ENCODE assay signal across 11 mouse cellular contexts in genomic region chr2:173172386-173172785, GRCm38 (mm10). TPM values are rescaled to one million over a fixed set of nuclear protein-coding genes. Genes with fewer than 3 reads are reported as not detected.
DNase-seq lines count a peak whose midpoint lies in the region; ATAC-seq lines count a peak whose summit lies in the region.
"Had no signal": no experiment of that assay in that cellular context is flagged by ENCODE, and none has a peak within 500 bp of the region (broad histone marks: within the 10 kb centered on the region; RNA-seq: fewer than 3 reads in every experiment).

No protein-coding gene starts in this region.

- no peaks in the 10 kb centered on the region for H3K36me3 ChIP-seq in midbrain, embryonic 10.5 days
- H3K36me3 ChIP-seq in midbrain, embryonic 16.5 days (ENCODE audit: control insufficient read depth, insufficient read depth, low read length), result no peaks in the 10 kb centered on the region
- no peaks in the 10 kb centered on the region for H3K36me3 ChIP-seq in limb, embryonic 11.5 days (ENCODE audit: control insufficient read depth, insufficient read depth, low read length)
- no peaks in the 10 kb centered on the region for H3K36me3 ChIP-seq in neural tube, embryonic 15.5 days
- H3K36me3 ChIP-seq: G1E had no signal

- no peak for ATAC-seq in midbrain, embryonic 16.5 days
- no peak for ATAC-seq in limb, embryonic 11.5 days (ENCODE audit: insufficient number of reproducible peaks, low FRiP score, low TSS enrichment, low read depth)
- ATAC-seq in neural tube, embryonic 15.5 days (ENCODE audit: low FRiP score), result no peak
- no peak for ATAC-seq in megakaryocyte-erythroid progenitor cell, adult 5-6 weeks (replicated peaks; ENCODE audit: low FRiP score, low TSS enrichment, poor library complexity, severe bottlenecking)

- peak; percentile 8 to 33 for DNase-seq in adrenal gland, adult (ENCODE audit: inconsistent age in 2 of 2, low spot score in 1 of 2)
- DNase-seq in adrenal gland, adult 2 months, result no peak
- no peak for DNase-seq in midbrain, embryonic 10.5 days (ENCODE audit: low spot score)
- no peak for DNase-seq in limb, embryonic 11.5 days (ENCODE audit: low spot score)
- no peak for DNase-seq in cerebellum, adult 9-11 months
- DNase-seq: lung, adult 2 months had no signal

- 100% methylated on average over 1 of the region's 1 CpGs for WGBS in midbrain, embryonic 10.5 days
- WGBS in midbrain, embryonic 16.5 days, result 84% methylated on average over 1 of the region's 1 CpGs
- WGBS in limb, embryonic 11.5 days, result 68% methylated on average over 1 of the region's 1 CpGs
- WGBS in neural tube, embryonic 15.5 days, result 41% methylated on average over 1 of the region's 1 CpGs

- no peak overlapping the region for H3K4me2 ChIP-seq in midbrain, embryonic 16.5 days (ENCODE audit: low read length)
- no peak overlapping the region for H3K4me2 ChIP-seq in limb, embryonic 11.5 days (ENCODE audit: low read depth, severe bottlenecking)
- no peak overlapping the region for H3K4me2 ChIP-seq in neural tube, embryonic 15.5 days

- H3K9ac ChIP-seq in midbrain, embryonic 16.5 days (ENCODE audit: low read depth, low read length), result no peak overlapping the region
- no peak overlapping the region for H3K9ac ChIP-seq in limb, embryonic 11.5 days (ENCODE audit: low read length)
- H3K9ac ChIP-seq in neural tube, embryonic 15.5 days (replicated peaks), result no peak overlapping the region

- peaks cover 40% of the 10 kb centered on the region for H3K27me3 ChIP-seq in midbrain, embryonic 10.5 days (ENCODE audit: low read depth, poor library complexity, severe bottlenecking)
- H3K27me3 ChIP-seq in midbrain, embryonic 16.5 days (ENCODE audit: control insufficient read depth, insufficient read depth, low read depth, low read length), result 0 out of 2 replicates have a peak, but pooled peaks cover 3% of the 10 kb centered on the region
- H3K27me3 ChIP-seq in limb, embryonic 11.5 days (ENCODE audit: control insufficient read depth, insufficient read depth, low read length), result no peaks in the 10 kb centered on the region; the same call in 1 of the 2 replicates
- H3K27me3 ChIP-seq in neural tube, embryonic 15.5 days (replicated peaks), result 0 out of 2 replicates have a peak, but pooled peaks cover 9% of the 10 kb centered on the region

- H3K27ac ChIP-seq in midbrain, embryonic 10.5 days (replicated peaks), result peak overlapping the region; percentile 93
- H3K27ac ChIP-seq in midbrain, embryonic 16.5 days (ENCODE audit: low read length), result no peak overlapping the region
- H3K27ac ChIP-seq in limb, embryonic 11.5 days (replicated peaks; ENCODE audit: low read depth, low read length), result peak overlapping the region; percentile 88
- peak overlapping the region; percentile 83 for H3K27ac ChIP-seq in neural tube, embryonic 15.5 days (replicated peaks)

- H3K4me3 ChIP-seq in midbrain, embryonic 10.5 days, result 0 out of 2 replicates have a peak overlapping the region, but pooled peaks have one; percentile 49
- H3K4me3 ChIP-seq in midbrain, embryonic 16.5 days (ENCODE audit: low read depth, low read length), result no peak overlapping the region
- no peak overlapping the region for H3K4me3 ChIP-seq in limb, embryonic 11.5 days (ENCODE audit: low read depth, low read length)
- no peak overlapping the region for H3K4me3 ChIP-seq in neural tube, embryonic 15.5 days (replicated peaks)

- H3K9me3 ChIP-seq in midbrain, embryonic 10.5 days (replicated peaks), result peaks cover 7% of the 10 kb centered on the region
- H3K9me3 ChIP-seq in midbrain, embryonic 16.5 days (replicated peaks; ENCODE audit: control insufficient read depth, low read length, poor library complexity, severe bottlenecking), result no peaks in the 10 kb centered on the region
- no peaks in the 10 kb centered on the region for H3K9me3 ChIP-seq in limb, embryonic 11.5 days (ENCODE audit: control insufficient read depth, low read length)
- H3K9me3 ChIP-seq in neural tube, embryonic 15.5 days (replicated peaks), result no peaks in the 10 kb centered on the region

- peaks cover 48% of the 10 kb centered on the region for H3K4me1 ChIP-seq in midbrain, embryonic 10.5 days
- H3K4me1 ChIP-seq in midbrain, embryonic 16.5 days (ENCODE audit: control insufficient read depth, insufficient read depth, low read length), result peaks cover 28% of the 10 kb centered on the region
- peaks cover 28% of the 10 kb centered on the region for H3K4me1 ChIP-seq in limb, embryonic 11.5 days (ENCODE audit: control insufficient read depth, insufficient read depth, low read length)
- peaks cover 63% of the 10 kb centered on the region for H3K4me1 ChIP-seq in neural tube, embryonic 15.5 days

RNA-seq across cellular contexts. Expression of gene Pck1, which starts 19.5 kb away (rescaled TPM):
- 1,000 to 10,000 TPM in 1 of 2 experiments, 100 to 1,000 TPM in 1; 919 to 1,359 TPM for total RNA-seq in adrenal gland, adult 2 months (2021)
- polyA plus RNA-seq in adrenal gland, adult 2 months (2012; rRNA removed), result 84.6 and 134 TPM in 2 replicates
- not detected in 2 replicates for polyA plus RNA-seq in midbrain, embryonic 10.5 days (2016; fragmentation: Nextera tagmentation; extraction: Ambion mirVana)
- polyA plus RNA-seq in midbrain, embryonic 16.5 days (2015; fragmentation: Nextera tagmentation; extraction: Ambion mirVana), result not detected in 2 replicates
- 0.05 and 0.23 TPM in 2 replicates for polyA plus RNA-seq in limb, embryonic 11.5 days (2014; fragmentation: Nextera tagmentation; extraction: Ambion mirVana)
- polyA plus RNA-seq in neural tube, embryonic 15.5 days (2015; fragmentation: Nextera tagmentation; extraction: Ambion mirVana), result 0.34 TPM in 1 of 2 replicates, not detected in the other
- not detected in 2 replicates for total RNA-seq in megakaryocyte-erythroid progenitor cell, adult 5-6 weeks (2014; fragmentation: Nextera tagmentation)
- not detected in 2 replicates for total RNA-seq in megakaryocyte-erythroid progenitor cell, adult 5-6 weeks (2017)
- polyA plus RNA-seq: G1E had no signal

RNA-seq across cellular contexts. Expression of gene Zbp1, which starts 46.3 kb away (rescaled TPM):
- 1 to 10 TPM; 2.7 to 9.0 TPM for total RNA-seq in adrenal gland, adult 2 months (2021)
- polyA plus RNA-seq in adrenal gland, adult 2 months (2012; rRNA removed), result 3.3 and 3.8 TPM in 2 replicates
- polyA plus RNA-seq in midbrain, embryonic 10.5 days (2016; fragmentation: Nextera tagmentation; extraction: Ambion mirVana), result 0.28 and 0.43 TPM in 2 replicates
- polyA plus RNA-seq in midbrain, embryonic 16.5 days (2015; fragmentation: Nextera tagmentation; extraction: Ambion mirVana), result 0.30 TPM in 1 of 2 replicates, not detected in the other
- polyA plus RNA-seq in limb, embryonic 11.5 days (2014; fragmentation: Nextera tagmentation; extraction: Ambion mirVana), result not detected in 2 replicates
- 0.08 and 3.6 TPM in 2 replicates for polyA plus RNA-seq in neural tube, embryonic 15.5 days (2015; fragmentation: Nextera tagmentation; extraction: Ambion mirVana)
- 1.3 and 2.5 TPM in 2 replicates for total RNA-seq in megakaryocyte-erythroid progenitor cell, adult 5-6 weeks (2014; fragmentation: Nextera tagmentation)
- total RNA-seq in megakaryocyte-erythroid progenitor cell, adult 5-6 weeks (2017), result 4.8 TPM in 1 of 2 replicates, not detected in the other
- polyA plus RNA-seq: G1E had no signal

RNA-seq across cellular contexts. Expression of gene Ctcfl, which starts 53.1 kb away (rescaled TPM):
- total RNA-seq in adrenal gland, adult 2 months (2021), result under 1 TPM; 0.10 to 0.12 TPM
- polyA plus RNA-seq in adrenal gland, adult 2 months (2012; rRNA removed), result not detected in 2 replicates
- 0.07 and 0.11 TPM in 2 replicates for polyA plus RNA-seq in midbrain, embryonic 10.5 days (2016; fragmentation: Nextera tagmentation; extraction: Ambion mirVana)
- polyA plus RNA-seq in midbrain, embryonic 16.5 days (2015; fragmentation: Nextera tagmentation; extraction: Ambion mirVana), result 0.06 and 0.11 TPM in 2 replicates
- 0.11 TPM in 1 of 2 replicates, not detected in the other for polyA plus RNA-seq in limb, embryonic 11.5 days (2014; fragmentation: Nextera tagmentation; extraction: Ambion mirVana)
- polyA plus RNA-seq in neural tube, embryonic 15.5 days (2015; fragmentation: Nextera tagmentation; extraction: Ambion mirVana), result 0.09 and 0.10 TPM in 2 replicates
- total RNA-seq in megakaryocyte-erythroid progenitor cell, adult 5-6 weeks (2014; fragmentation: Nextera tagmentation), result not detected in 2 replicates
- total RNA-seq in megakaryocyte-erythroid progenitor cell, adult 5-6 weeks (2017), result not detected in 2 replicates
- total RNA-seq: G1E; layer of hippocampus, adult 8-10 months had no signal
- polyA plus RNA-seq: G1E; lung, adult 2 months had no signal

Comparison
In these comparisons a context has a peak if more than half of its experiments do, and no peak if none do; other contexts are left out.
1. DNase-seq: peak in adrenal gland, adult (2 of 2); none in adrenal gland, adult 2 months (single experiment), midbrain, embryonic 10.5 days (single experiment), limb, embryonic 11.5 days (single experiment) and cerebellum, adult 9-11 months (single experiment).
2. RNA of gene Pck1, which starts 19.5 kb away (polyA plus RNA-seq): 84.6 to 134 TPM in adrenal gland, adult 2 months; 0.05 to 0.23 TPM in limb, embryonic 11.5 days, 0.34 TPM in neural tube, embryonic 15.5 days, not detected in midbrain, embryonic 10.5 days and not detected in midbrain, embryonic 16.5 days; every median in the first group is over 10 times any median in the second.